Mouse (Mus musculus): ENCODE measurements around the gene Tmem50a.
A peak's percentile ranks its signal among the peaks of the same experiment; 100 is the strongest.

Gene Tmem50a

DNA sequence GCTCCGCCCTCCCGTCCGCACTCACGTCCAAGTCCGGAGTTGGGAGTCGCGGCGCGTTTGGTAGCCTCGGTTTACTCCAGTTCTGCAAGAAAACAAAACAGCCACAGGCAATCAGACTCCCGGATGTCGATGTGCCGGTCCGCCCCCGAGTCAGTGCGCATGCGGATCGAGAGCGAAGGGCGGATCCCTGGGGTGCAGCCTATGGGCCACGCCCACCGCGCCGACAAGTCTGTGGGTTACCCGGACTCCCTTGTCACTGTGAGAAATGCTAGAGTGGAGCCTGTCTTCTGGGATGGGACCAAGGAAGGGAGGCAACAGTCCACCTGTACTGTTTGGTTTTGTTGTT, at the start of gene Tmem50a:
Tmem50a (minus strand) TSS at position 161 of the 346 bp plus-strand sequence.
- DNase-seq (ENCODE audit: low spot score), result peak; percentile 94

- peak; percentile 69 for DNase-seq (ENCODE audit: low spot score)
Measured at GRCm38 (mm10) chr4:134963021-134963776, 48.4 kb upstream of the Tmem50a start.

DNA sequence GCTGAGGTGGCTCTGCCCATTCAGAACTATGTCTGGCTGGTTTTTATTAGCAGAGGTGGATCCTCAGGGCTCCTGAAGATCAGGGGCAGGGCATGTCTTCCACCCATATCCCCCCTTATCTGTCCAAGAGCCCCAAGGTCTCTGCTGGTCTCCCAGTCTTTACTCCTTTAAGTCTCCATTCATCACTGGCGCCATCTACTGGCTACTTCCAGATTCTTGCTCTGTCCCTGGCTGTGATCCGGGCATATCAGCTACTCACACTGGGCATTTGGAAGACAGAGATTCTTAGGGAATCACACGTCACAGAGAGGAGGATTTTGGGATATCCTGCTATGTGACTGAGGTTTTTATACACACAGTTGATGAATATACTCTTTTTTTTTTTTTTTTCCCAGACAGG, 41.5 kb upstream of the Tmem50a start:
- peak; percentile 57 for DNase-seq (ENCODE audit: low spot score)

GRCm38 (mm10) chr4:134955845-134956244, 41.0 kb upstream of the Tmem50a start:
- DNase-seq (ENCODE audit: low spot score), result no peak

DNA sequence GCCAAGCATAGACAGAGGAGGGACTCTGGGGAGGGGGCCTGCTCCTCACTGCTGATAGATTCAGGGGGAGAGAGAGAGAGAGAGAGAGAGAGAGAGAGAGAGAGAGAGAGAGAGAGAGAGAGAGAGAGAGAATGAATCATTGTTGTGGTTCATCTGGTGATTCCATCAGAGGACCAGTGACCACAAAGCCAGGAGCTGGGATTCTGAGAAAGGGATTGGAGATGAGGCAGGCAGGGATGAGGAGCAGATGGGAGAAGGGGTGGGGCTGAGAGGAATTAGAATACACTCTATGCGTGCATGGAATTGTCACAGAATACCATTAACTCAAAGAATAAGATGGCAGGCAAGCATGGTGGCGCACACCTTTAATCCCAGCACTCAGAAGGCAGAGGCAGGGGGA, 40.4 kb upstream of the Tmem50a start:
- no peak for DNase-seq (ENCODE audit: low spot score)

- no peak for DNase-seq (ENCODE audit: low spot score)
Measured at GRCm38 (mm10) chr4:134954461-134954860, 39.6 kb upstream of the Tmem50a start.

GRCm38 (mm10) chr4:134950518-134951091, 35.8 kb upstream of the Tmem50a start:
- no peak for DNase-seq (ENCODE audit: low spot score)

DNA sequence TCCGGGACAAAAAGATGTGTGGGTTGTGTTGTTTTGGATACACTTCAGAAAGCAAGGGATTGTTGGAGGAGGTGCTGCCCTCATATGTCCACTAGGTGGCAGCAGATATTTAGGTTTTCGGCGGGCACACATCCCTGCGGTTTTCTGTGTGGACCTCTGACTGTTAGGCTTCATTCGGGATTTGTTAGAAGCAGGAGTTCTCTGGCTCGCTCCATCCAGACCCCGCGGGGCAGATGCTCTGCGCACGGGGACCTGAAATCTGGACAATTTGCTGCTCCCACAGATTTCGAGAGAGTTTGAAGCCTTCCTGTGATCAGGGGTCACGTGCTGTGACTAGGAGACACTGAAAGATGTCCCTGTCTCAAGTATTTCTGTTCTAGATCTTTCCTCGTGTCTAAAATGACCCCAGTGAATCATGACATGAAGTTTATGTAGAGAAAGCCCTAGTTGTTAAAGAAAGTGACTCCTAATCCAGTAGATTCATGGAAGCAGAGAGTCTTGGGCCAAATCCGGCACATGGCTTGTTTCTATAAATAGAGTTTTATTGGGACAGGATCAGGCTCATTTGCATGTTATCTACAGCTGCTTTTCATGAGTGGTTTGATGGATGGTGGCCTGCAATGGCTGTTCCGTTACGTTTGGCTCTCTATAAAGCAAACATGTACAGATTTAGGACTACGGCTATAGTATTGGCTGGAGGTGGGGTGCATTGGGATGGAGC, 31.4 kb upstream of the Tmem50a start:
- peak; percentile 62 for DNase-seq (ENCODE audit: low spot score)

GRCm38 (mm10) chr4:134943758-134944538, 29.1 kb upstream of the Tmem50a start:
- DNase-seq (ENCODE audit: low spot score), result no peak

DNA sequence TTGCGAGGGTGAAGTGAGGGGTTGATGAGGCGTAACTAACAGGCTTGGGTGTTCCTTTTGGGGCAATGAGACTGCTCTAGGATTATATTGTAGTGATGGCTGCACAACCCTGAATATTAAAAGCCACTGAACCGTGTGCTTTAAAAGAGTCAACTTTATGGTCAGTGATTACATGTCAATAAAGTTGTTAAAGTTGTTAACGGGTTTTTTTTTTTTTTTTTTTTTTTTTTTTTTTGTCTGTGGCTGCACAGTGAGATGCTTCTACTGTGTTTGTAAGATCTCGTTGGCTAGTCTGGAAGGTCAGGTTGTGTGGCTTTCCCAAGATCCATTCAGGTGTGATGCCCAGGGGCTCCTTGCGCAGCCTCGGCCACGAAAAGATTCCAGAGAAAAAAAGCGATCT, 25.1 kb upstream of the Tmem50a start:
- DNase-seq (ENCODE audit: low spot score), result no peak

- no peak for DNase-seq (ENCODE audit: low spot score)
Measured at GRCm38 (mm10) chr4:134937240-134938176, 22.7 kb upstream of the Tmem50a start.

DNA sequence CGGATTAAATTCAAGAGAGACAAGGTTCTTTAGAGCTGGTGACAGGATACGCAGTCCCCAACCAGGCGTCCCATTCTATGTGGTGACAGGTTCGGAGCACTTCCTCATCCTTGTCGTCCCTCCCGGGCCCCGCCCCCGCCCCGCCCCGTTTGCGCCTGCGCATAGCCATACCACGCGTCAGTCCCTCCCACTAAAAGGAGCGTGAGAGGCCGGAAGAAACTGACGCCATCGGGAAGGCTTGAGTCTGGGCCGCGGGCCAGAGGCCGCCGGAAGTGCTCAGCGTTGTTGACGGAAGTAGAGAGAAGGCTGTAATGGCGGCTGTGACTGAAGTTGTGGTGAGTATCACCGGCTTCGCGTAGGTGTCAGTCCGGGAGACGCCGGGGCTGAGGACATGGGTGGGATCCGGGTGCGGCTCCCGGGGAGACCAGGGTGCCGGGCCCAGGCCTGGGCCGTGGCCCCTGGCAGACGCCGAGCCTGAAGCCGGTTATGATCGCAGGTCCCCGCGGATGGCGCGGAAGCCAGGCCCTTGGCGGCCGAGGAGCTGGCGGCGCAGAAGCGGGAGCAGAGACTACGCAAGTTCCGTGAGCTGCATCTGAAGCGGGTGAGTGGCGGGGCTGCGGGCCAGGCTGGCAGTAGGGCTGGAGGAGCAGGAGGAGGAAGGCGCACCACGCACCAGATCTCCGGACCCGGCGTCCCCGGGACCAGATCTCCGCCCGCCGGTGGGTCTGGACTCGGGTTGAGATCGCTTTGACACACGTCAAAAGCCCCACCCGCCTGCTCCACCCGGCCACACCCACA, 16.1 kb upstream of the Tmem50a start, which contains the start of gene Syf2:
Syf2 (plus strand) TSS at position 215 of the 798 bp plus-strand sequence.
- peak; percentile 84 for DNase-seq (ENCODE audit: low spot score)

DNA sequence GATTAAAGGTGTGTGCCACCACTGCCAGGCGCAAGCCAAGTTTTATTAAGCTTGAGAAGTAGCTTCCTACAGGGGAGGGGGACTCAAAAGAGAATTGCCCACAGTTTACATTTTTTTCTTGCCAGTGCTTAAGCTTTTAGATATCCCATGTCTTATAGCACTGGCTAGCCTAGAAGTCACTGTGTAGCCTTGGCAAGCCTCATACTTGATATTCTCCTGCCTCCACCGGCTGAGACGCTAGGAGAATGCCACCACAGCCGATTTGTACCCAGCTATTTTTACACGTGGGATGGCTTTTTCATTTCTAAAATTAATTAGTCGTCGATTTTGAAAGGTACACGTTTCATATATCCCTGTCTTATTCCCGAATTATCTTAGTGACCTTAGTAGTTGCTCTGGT, 15.4 kb upstream of the Tmem50a start:
- DNase-seq (ENCODE audit: low spot score), result no peak

- DNase-seq (ENCODE audit: low spot score), result no peak
Measured at GRCm38 (mm10) chr4:134929536-134929935, 14.7 kb upstream of the Tmem50a start.

DNA sequence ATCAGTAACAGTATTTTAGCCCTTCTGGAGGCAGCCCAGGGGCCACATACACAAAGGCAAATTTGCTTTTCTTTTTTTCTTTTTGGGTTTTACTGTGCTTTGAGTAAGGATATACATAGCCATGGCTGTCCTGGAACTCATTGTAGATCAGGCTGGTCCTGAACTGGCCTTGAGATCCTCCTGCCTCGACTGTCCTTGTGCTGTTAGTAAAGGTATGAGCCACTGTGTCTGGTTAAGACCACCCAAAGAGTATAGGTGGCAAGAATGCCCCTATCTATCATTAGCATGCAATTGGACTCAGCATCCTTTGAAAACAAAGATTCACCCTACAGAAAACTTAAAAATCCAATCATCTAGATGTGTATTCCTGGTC, 13.6 kb upstream of the Tmem50a start:
- no peak for DNase-seq (ENCODE audit: low spot score)

DNA sequence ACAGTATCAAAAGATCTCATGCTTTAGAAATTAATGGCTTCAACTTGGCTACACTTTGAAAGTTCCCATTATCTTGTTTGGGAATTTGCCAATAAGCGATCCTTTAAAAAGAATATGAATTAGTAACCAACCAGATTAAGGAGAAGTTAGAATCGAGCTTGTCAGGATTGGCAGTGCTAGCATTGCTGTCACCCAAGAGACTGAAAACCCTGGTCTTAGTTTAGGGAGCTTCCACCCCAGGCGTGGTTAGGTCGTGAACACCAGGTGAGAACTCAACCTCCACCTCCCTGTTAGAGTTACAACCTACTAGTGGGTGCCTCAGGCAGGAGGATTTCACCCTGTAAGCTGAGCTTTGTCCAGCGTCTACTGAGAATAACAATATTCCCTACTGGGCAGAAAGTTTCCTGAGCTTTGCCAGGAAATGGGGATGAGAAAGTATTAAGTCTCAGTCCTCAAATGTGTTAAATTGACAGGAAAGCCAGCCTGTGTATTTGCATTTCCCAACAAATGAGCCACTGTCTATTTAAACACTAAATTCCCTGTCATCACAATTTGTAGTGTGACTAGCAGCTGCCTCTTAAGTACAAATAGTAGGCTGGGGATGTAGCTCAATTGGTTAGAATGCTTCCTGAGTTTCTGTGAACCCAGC, 13.1 kb upstream of the Tmem50a start:
- no peak for DNase-seq (ENCODE audit: low spot score)

GRCm38 (mm10) chr4:134925206-134925605, 10.4 kb upstream of the Tmem50a start:
- no peak for DNase-seq (ENCODE audit: low spot score)

- peak; percentile 67 for DNase-seq (ENCODE audit: low spot score)
Measured at GRCm38 (mm10) chr4:134924019-134924741, 9.4 kb upstream of the Tmem50a start.
